Mouse (Mus musculus): ENCODE measurements at regions not wholly inside any gene's neighbourhood (a gene's known extent, or its start where the extent isn't known, plus 50 kb on each side); places are given as distances from the start of the nearest gene placed in this dataset.
A peak's percentile ranks its signal among the peaks of the same experiment; 100 is the strongest.

DNA sequence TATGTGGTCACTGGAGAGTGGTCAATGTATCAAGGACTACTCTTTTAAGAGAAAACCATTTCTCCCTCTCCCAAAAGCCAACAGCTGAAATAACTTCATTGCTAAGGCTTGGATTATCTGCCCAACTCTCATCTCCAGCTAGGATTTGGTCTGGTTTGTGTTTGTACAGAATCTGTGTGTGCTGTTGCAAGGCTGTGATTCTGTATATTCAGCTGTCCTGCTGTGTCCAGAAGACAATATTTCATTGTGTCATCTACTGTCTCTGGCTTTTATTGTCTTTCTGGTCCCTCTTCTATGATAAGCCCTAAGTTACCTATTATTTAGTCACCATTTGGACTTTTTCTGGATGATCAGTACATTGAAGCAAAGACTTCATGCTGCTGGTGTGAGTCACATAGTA is 110.9 kb downstream of the Cenpc1 start:
- no peak for DNase-seq (ENCODE audit: low spot score in 2 of 2)
- H3K4me3 ChIP-seq, result no peak overlapping the region
- H3K27ac ChIP-seq, result no peak overlapping the region
- no peak for TF ChIP-seq CTCF (conservative IDR thresholded peaks at IDR 0.05)

DNA sequence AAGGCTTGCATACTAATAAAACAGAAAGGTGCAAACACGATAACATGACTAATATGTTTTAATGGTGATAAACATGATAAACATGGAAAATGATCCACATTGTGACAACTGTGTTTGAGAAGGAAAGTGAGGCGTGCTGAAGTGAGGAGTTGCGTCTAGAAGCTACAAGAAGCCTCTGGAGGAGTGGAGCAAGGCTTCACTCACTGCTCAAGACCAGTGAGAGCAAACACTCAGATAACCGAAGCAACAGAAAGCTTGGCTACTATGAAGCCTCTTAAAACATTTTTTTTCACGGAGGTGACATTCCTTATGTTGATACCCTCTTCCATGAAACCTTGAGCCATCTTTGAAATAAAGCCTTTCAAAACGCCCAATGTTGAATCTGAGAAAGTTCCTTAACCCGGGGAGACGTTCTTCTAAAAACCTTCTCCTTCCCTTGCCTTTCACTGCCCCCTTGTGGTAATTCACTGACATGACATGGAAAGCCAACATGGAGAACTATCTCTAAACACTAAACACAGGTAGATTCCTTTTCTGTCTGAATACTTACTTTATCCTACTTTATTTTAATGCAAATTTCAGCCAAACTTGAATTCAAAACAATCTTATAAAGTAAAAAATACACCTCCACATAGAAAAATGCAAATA is 128.6 kb downstream of the Cenpc1 start:
- Histone ChIP-seq H3K27ac (no peak overlapping the region), H3K4me3 (peak overlapping the region; percentile 35)
- peak; percentile 62 to 74 for DNase-seq (ENCODE audit: low spot score in 2 of 2)
- peak; percentile 95 for TF ChIP-seq CTCF (conservative IDR thresholded peaks at IDR 0.05)

DNA sequence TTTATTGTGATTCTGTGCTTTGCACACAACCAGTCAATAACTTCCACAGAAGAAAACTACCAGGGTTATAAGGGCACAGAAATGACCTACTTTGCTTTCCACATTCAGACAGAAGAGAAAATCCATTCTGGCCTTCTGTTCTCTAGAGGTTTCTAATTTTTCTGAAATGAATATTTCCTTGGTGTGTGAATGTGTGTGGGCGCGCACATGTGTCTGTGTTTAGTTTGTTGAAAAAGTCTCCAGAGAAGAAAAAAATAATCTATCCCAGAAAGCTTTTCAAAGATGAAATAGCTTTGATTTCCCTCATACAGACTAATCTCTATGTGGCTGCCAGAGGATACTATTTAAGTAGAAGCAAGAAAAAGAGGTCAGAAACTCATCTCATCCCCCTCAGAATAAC is 147.1 kb downstream of the Cenpc1 start:
- DNase-seq (ENCODE audit: low spot score in 2 of 2), result peak; percentile 21 to 63
- H3K4me3 ChIP-seq, result no peak overlapping the region
- no peak overlapping the region; the same call in 1 of the 2 replicates for H3K27ac ChIP-seq
- no peak for TF ChIP-seq CTCF (conservative IDR thresholded peaks at IDR 0.05)

DNA sequence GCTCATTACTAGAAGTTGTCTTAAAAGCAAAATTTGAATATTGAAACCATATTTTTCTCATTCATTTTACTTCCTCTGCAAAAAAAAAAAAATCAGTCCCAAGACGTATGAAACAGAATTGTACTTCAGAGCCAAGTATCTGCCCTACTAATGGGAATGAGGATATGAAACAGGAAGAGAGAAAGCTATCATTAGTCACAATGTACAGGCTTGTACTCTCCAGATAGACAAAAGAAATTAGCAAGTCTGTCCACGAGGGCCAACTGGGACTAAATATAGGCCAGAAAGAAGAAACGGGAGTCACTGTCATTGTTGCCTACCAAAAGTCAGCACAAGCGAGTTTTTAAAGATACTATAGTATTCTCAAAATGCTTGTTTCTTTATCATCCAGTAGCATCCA is 150.4 kb downstream of the Cenpc1 start:
- H3K4me3 ChIP-seq, result no peak overlapping the region
- DNase-seq (ENCODE audit: low spot score in 2 of 2), result no peak
- no peak for TF ChIP-seq CTCF (conservative IDR thresholded peaks at IDR 0.05)
- no peak overlapping the region for H3K27ac ChIP-seq

DNA sequence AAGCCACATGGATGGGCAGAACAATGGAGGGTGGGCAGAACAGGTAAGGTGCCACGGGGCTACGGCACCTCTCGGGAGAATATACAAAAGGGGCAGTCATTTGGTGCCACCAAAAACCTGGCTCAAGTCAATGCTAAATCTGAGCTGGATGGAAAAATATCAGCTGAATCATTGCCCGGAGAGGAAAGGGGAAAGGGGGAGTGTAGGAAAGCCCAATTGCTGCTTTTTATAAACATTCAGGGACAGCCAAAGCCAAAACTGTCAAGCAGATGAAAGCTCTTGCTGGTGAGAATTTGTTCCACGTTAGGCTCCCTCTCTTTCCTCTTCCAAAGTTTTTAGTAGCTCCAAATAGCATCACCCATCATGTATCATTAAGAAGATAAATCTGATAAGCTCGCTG is 168.9 kb downstream of the Cenpc1 start:
- no peak for TF ChIP-seq CTCF (conservative IDR thresholded peaks at IDR 0.05)
- DNase-seq (ENCODE audit: low spot score in 2 of 2), result peak in 1 of 2 experiments; percentile 15
- Histone ChIP-seq H3K4me3 (no peak overlapping the region), H3K27ac (no peak overlapping the region)

DNA sequence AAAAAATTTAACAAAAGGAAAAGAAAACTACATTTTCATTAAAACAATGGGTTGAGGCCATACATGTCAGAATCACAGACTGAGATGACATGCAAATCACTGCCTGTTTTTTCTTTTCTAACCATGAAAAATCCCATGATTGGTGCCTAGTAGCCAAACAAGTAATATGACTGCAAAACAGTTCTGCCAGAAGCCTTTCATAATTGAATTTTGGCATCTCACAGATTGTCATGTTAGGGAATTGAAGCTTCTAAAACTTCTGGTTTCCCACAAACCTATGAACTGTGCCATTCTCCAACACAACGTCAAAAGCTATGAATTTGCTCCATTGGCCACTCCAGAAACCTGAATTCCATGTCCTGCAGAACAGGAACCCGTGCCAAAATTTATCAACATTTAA is 169.6 kb downstream of the Cenpc1 start:
- no peak for TF ChIP-seq CTCF (conservative IDR thresholded peaks at IDR 0.05)
- no peak for DNase-seq (ENCODE audit: low spot score in 2 of 2)
- no peak overlapping the region for H3K27ac ChIP-seq

DNA sequence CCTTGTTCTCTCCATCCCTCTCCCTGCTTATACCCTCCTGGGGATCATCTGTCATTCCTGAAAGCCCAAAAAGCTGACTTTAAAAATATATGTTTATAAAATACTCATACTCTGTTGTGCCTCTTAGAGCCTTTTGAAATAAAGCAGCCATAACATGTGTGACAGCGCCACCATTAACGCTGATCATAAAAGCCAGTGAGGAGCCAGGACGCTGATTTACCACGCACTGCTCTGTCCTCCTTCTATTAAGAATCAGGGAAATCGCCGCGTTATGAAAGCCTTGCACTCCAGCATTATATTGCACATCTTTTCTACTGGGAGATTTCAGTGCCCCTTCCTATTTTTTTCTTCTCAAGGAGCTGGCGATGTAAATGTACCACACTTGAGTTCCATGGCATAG is 195.1 kb downstream of the Cenpc1 start:
- H3K4me3 ChIP-seq, result no peak overlapping the region
- H3K27ac ChIP-seq, result no peak overlapping the region
- no peak for DNase-seq (ENCODE audit: low spot score in 2 of 2)
- no peak for TF ChIP-seq CTCF (conservative IDR thresholded peaks at IDR 0.05)

More for the DNA sequence above, 169.6 kb downstream of the Cenpc1 start:
- H3K4me3 ChIP-seq, result no peak overlapping the region

DNA sequence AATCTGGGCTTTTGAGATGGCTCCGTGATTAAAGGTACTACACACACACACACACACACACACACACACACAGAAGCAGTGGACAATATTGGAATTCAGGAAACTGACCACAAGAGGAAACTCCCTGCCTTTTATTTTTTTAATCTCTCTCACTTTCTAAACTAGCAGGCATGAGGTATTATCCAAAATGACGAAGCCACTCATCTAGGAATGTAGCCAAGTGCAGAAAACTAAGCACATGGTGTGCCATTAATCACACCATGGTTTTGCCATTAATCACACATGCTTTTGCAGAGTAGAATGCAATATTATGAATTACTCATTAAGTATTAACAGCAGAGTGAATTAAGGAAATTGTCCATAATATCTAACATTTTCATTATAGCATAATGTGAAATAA is 232.8 kb downstream of the Cenpc1 start:
- no peak for TF ChIP-seq CTCF (conservative IDR thresholded peaks at IDR 0.05)
- H3K4me3 ChIP-seq, result no peak overlapping the region
- DNase-seq (ENCODE audit: low spot score in 2 of 2), result peak; percentile 26
- no peak overlapping the region for H3K27ac ChIP-seq

DNA sequence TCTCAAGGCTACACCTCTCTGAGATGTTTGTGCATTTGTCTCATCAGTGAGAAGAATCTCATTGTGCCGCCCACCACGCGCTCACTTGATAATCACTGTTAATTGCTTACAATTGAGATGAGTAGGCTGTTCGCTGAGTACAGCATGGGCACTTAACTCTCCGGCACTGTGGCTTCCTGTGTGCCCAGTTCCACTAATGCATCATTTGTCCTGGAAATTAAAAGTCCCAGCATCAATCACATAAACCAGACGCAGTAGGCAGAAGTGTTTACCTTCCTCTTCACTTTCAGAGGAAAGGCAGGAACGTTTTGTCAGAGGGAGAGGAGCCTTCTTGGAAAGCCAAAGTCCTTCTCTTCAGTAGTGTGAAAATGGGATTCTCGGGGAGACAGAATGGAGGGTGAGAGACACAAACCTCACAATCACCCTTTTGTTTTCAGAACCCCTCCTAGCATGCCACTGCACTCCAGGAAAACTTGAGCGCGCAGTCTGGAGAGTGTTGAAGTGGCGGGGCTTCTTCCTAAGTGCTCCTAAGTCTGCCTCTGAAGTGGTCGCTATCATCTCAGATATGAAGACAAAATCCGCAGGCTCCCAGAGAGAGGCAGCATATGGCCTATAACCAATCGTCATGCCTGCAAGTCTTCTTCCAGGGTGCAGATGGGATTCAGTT is 269.7 kb downstream of the Cenpc1 start:
- TF ChIP-seq CTCF (conservative IDR thresholded peaks at IDR 0.05), result no peak
- peak overlapping the region; percentile 23; the same call in 1 of the 2 replicates for H3K4me3 ChIP-seq
- H3K27ac ChIP-seq, result no peak overlapping the region
- no peak for DNase-seq (ENCODE audit: low spot score in 2 of 2)

DNA sequence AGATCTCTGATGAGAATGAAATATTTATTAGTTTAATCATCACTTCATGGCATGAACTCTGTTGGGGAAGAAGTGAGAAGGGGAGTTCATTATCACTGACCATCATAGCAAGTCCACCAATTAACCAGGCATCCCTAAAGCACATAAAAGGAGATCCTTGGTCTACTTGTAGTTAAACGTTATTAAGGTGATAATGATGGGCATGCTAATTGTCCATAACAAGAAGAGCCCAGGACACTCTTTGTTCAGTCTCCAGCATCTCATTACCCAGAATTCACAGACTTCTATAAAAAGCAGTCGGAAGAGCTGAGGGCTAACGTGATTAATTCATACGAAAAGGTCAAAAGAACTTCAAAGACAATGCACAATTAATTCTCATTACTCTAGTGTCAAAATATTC is 272.2 kb downstream of the Cenpc1 start:
- TF ChIP-seq CTCF (conservative IDR thresholded peaks at IDR 0.05), result no peak
- Histone ChIP-seq H3K27ac (no peak overlapping the region), H3K4me3 (no peak overlapping the region)
- DNase-seq (ENCODE audit: low spot score in 2 of 2), result no peak

DNA sequence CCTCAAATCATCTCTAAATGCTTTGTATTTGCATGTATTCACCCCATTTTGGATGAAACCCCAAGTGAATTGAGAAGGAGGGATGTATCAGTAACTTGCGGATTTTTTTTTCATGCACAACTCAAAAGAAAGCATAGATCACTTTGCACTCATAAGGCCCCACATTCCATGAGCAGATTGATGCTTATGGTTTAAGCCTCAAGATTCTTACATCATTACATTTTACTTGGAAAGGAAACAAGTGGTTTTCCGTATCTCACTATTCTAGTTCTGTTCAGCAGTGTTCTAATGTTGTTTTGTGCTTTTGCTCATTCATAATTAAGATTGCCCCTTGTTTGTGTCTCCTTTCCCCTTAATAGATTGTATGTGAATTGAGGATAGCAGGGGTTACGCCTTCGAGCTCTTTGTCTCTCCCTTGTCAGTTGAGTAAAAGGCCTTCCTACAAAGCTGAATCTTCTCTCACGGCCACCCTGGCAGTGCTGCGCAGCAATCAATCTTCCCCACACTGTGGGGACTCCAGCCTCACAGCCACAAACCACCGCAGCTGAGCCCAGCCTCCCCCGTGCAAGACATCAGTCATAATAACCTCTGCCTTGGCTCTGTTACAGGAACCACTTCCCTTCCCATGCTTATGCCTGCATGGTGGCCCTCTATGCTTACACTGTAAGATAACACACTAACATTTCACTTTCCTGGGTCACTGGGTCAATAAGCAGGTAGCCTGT is 284.5 kb downstream of the Cenpc1 start:
- no peak overlapping the region for H3K27ac ChIP-seq
- no peak for DNase-seq (ENCODE audit: low spot score in 2 of 2)
- TF ChIP-seq CTCF (conservative IDR thresholded peaks at IDR 0.05), result no peak
- no peak overlapping the region for H3K4me3 ChIP-seq

DNA sequence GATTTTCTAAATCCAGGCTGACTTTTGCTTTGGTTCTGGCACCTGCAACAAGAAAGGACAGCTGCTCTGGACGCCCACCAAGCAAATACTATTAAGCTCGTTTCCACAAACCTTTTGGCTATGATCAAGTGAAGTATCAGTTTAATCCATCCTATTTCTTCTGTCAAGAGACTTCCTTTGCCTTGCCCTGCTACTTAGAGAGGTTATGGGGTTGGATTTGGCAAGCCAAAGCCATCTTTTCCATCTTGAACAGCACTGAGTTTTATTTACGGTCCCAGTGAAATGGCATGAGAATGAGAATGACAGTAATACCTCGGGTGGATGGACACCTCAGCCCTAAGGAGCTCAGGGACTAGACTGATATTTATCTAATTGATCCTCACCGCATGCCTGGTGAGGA is 285.4 kb downstream of the Cenpc1 start:
- Histone ChIP-seq H3K4me3 (no peak overlapping the region), H3K27ac (no peak overlapping the region)
- DNase-seq (ENCODE audit: low spot score in 2 of 2), result no peak
- TF ChIP-seq CTCF (conservative IDR thresholded peaks at IDR 0.05), result no peak

DNA sequence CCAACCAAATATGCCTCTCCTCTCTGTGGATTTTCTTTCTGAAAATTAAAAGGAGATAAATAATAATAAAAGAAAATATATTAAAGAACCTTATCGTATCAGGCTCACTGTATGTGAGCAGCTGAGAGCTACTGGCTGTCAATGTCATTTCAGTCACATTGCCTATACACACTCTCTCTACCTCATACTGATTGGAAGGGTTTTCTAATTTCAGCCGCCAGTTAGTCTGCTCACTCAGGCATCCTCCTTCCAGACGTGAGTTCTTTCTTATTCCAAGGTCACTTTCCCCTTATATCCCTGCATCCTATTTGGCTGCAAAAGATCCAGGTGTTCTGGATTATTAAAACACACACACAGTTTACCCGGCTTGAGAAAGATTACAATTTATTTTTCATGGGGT is 286.2 kb downstream of the Cenpc1 start:
- no peak for DNase-seq (ENCODE audit: low spot score in 2 of 2)
- H3K4me3 ChIP-seq, result no peak overlapping the region
- H3K27ac ChIP-seq, result no peak overlapping the region
- no peak for TF ChIP-seq CTCF (conservative IDR thresholded peaks at IDR 0.05)

Data from layer of hippocampus, adult 2 months (tissue).